Mouse (Mus musculus) limb, embryonic 15.5 days (tissue): Measurements from ENCODE around the gene Syne1. TPM values are rescaled to one million over a fixed set of nuclear protein-coding genes. Genes with fewer than 3 reads are reported as not detected.

Experiments used
- ATAC-seq: fragments of 200-750 bp; cut with Nextera tagmentation; 2 replicates; pipeline ENCODE4 v1.8.0; 2017; ENCODE audit warnings: low read depth, moderate TSS enrichment; ENCODE audit not compliant: insufficient number of reproducible peaks, low FRiP score, low TSS enrichment
- H3K27ac ChIP-seq: fragments of 300-500 bp; sonication (generic); 2 replicates; pipeline ENCODE4 v1.5.1; 2015; ENCODE audit warnings: moderate library complexity, mild to moderate bottlenecking, inconsistent platforms
- H3K27me3 ChIP-seq: fragments of 300-500 bp; sonication (generic); 2 replicates; pipeline ENCODE4 v1.6.1; 2015; ENCODE audit warnings: inconsistent platforms
- H3K36me3 ChIP-seq: fragments of 300-500 bp; sonication (generic); 2 replicates; pipeline ENCODE4 v1.6.1; 2015; ENCODE audit warnings: inconsistent platforms
- H3K4me1 ChIP-seq: fragments of 300-500 bp; sonication (generic); 2 replicates; pipeline ENCODE4 v1.6.1; 2015; ENCODE audit warnings: inconsistent platforms
- H3K4me2 ChIP-seq: fragments of 300-500 bp; sonication (generic); 2 replicates; pipeline ENCODE4 v1.6.1; 2015; ENCODE audit warnings: mild to moderate bottlenecking, inconsistent platforms
- H3K4me3 ChIP-seq: fragments of 300-500 bp; sonication (generic); 2 replicates; pipeline ENCODE4 v1.5.1; 2015; ENCODE audit warnings: mild to moderate bottlenecking, inconsistent platforms
- H3K9ac ChIP-seq: fragments of 300-500 bp; sonication (generic); 2 replicates; pipeline ENCODE4 v1.6.1; 2015; ENCODE audit warnings: inconsistent platforms
- H3K9me3 ChIP-seq: fragments of 300-500 bp; sonication (generic); 2 replicates; pipeline ENCODE4 v1.6.1; 2016; ENCODE audit warnings: inconsistent platforms
- WGBS: fragments of 180-500 bp; shearing (Covaris S2); methylation state at CpG from one replicate; pipeline ENCODE4 v1.1.7; 2015; 5-methylcytosine and 5-hydroxymethylcytosine counted together
- polyA plus RNA-seq: library from polyadenylated mRNA; unstranded; fragments of >200 nt; fragmentation: Nextera tagmentation; extraction: Ambion mirVana; gene quantifications from 2 replicates; pipeline ENCODE4 v1.2.1, GENCODE M21; 2015

Syne1 gene
- polyA plus RNA-seq, 1 experiment from 2014 or later = 7.6 TPM

DNA sequence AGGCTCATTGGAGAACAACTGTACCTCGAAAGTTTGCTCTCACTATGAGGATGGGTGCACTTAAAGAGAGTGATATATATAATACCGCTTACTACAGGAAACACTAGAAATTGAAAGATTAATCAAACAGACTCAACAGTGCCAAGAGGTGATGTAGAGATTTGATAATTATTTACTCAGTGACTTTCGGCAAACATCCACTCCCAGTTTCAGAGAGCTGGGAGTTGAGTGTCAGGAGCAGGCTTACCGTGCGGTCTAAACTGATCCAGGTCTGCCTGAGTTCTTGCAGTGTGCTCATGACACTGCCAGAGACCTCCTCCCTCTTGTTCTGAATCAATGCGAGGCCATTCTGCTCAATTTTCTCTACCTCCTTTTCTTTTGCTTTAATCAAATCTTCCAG is 434.6 kb downstream of the Syne1 start:
- peaks cover 23% of the 10 kb centered on the region for H3K36me3 ChIP-seq
- no peaks in the 10 kb centered on the region for H3K4me1 ChIP-seq
- ATAC-seq = no peak
- H3K9me3 ChIP-seq = no peaks in the 10 kb centered on the region
- H3K4me2 ChIP-seq = no peak overlapping the region
- no peak overlapping the region for H3K9ac ChIP-seq
- H3K27me3 ChIP-seq = no peaks in the 10 kb centered on the region
- WGBS = 84% methylated on average over 6 of the region's 6 CpGs
- no peak overlapping the region for H3K27ac ChIP-seq
- no peak overlapping the region for H3K4me3 ChIP-seq

- 83% methylated on average over 5 of the region's 5 CpGs for WGBS
- no peak overlapping the region for H3K9ac ChIP-seq
- H3K27ac ChIP-seq = no peak overlapping the region
- no peak overlapping the region for H3K4me3 ChIP-seq
- no peaks in the 10 kb centered on the region for H3K9me3 ChIP-seq
- no peak overlapping the region for H3K4me2 ChIP-seq
- peaks cover 25% of the 10 kb centered on the region for H3K36me3 ChIP-seq
- H3K4me1 ChIP-seq = no peaks in the 10 kb centered on the region
- no peaks in the 10 kb centered on the region for H3K27me3 ChIP-seq
- no peak for ATAC-seq
Measured at GRCm38 (mm10) chr10:5116155-5116554, 435.1 kb downstream of the Syne1 start.

- WGBS = 66% methylated on average over 5 of the region's 5 CpGs
- Histone ChIP-seq H3K36me3 (peaks cover 45% of the 10 kb centered on the region), H3K4me3 (no peak overlapping the region), H3K27me3 (no peaks in the 10 kb centered on the region), H3K27ac (no peak overlapping the region), H3K9ac (no peak overlapping the region), H3K4me1 (no peaks in the 10 kb centered on the region), H3K4me2 (no peak overlapping the region), H3K9me3 (no peaks in the 10 kb centered on the region)
- ATAC-seq = no peak
Measured at GRCm38 (mm10) chr10:5110773-5111172, 440.5 kb downstream of the Syne1 start.

DNA sequence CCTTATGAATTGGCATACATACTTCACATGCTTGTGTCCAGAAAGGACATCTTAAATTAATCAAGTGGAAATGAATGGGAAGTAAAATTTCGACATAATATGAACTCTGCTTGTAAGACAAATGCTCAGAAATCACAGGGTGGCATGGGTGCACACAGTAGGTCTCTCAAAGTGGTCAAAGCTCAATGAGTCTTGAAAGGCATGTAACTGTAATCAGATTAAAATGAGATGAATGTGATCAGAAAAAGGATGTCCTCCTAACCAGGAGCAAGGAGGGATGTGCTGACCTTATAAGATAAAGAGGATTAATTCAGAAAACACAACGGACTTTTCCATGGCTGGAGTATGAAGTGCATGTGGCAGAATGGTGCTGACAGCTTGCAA is 453.5 kb downstream of the Syne1 start:
- H3K9me3 ChIP-seq = no peaks in the 10 kb centered on the region
- WGBS = 65% methylated on average over 2 of the region's 2 CpGs

DNA sequence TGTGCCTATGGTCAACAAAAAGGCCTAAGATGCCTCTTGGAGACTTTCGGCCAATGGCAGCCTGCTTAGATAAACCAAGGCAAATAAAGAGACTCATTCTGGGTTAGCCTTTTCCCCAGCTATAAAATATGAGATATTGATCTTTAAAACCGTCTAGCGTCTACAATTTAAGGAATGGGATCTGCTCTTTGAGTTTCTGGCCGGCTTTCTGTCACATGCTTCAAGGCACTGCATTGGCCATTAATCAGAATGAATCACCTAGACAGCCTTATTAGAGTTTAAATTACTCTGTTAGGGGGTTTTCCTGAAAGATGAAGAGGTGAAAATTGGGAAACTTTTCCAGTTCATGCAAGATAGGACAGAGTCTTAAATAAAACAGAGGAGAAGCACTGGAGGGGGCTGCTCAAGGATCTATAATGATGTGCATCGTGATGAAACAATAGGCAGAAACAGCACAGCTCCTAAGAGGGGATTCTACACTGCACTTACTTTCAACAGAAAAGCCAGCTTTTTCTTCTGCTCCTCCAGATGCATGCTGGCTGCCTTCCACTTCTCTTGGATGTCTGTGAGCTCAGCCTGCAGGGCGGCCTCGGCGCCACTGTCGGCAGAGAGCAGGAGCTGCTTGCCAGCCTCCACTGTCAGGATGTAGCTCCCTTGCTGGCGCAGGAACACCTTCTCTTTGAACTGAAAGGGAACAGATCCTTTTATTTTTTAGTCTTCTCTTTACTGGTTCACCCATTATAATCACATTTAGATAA is 454.1 kb downstream of the Syne1 start:
- 49% methylated on average over 10 of the region's 10 CpGs for whole genome bisulfite sequencing
- H3K4me3 ChIP-seq = no peak overlapping the region
- no peak for ATAC-seq

More for the DNA sequence above, 453.5 kb downstream of the Syne1 start:
- Histone ChIP-seq H3K4me3 (no peak overlapping the region), H3K27me3 (no peaks in the 10 kb centered on the region), H3K36me3 (peaks cover 15% of the 10 kb centered on the region), H3K27ac (no peak overlapping the region), H3K4me2 (no peak overlapping the region), H3K4me1 (no peaks in the 10 kb centered on the region), H3K9ac (no peak overlapping the region)
- no peak for ATAC-seq

DNA sequence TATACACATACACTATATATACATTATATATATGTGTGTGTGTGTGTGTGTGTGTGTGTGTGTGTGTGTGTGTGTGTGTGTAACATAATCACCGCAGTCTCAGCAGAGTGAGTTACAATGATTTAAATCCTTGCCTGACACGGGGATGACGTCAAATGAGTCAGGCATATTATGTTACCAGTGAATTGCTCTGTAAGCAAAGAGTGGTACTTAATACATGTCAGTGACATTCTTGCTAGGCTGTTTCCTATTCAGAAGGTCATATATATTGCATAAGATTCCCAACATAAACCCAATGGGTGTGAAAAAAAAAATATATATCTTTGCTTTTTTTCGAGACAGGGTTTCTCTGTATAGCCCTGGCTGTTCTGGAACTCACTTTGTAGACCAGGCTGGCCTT is 462.1 kb downstream of the Syne1 start:
- no peak overlapping the region for H3K4me3 ChIP-seq
- no peaks in the 10 kb centered on the region for H3K9me3 ChIP-seq
- no peaks in the 10 kb centered on the region for H3K4me1 ChIP-seq
- H3K9ac ChIP-seq = no peak overlapping the region
- H3K27ac ChIP-seq = no peak overlapping the region
- 75% methylated on average over 4 of the region's 4 CpGs for WGBS
- no peak overlapping the region for H3K4me2 ChIP-seq
- no peak for ATAC-seq
- H3K36me3 ChIP-seq = no peaks in the 10 kb centered on the region
- H3K27me3 ChIP-seq = no peaks in the 10 kb centered on the region

More for the DNA sequence above, 454.1 kb downstream of the Syne1 start:
- H3K9me3 ChIP-seq = no peaks in the 10 kb centered on the region
- H3K9ac ChIP-seq = no peak overlapping the region
- H3K27me3 ChIP-seq = no peaks in the 10 kb centered on the region
- H3K36me3 ChIP-seq = peaks cover 15% of the 10 kb centered on the region
- H3K4me1 ChIP-seq = no peaks in the 10 kb centered on the region
- H3K4me2 ChIP-seq = no peak overlapping the region
- H3K27ac ChIP-seq = no peak overlapping the region

- Histone ChIP-seq H3K9me3 (no peaks in the 10 kb centered on the region), H3K9ac (no peak overlapping the region), H3K4me1 (no peaks in the 10 kb centered on the region), H3K27ac (no peak overlapping the region), H3K4me3 (no peak overlapping the region), H3K27me3 (no peaks in the 10 kb centered on the region), H3K36me3 (no peaks in the 10 kb centered on the region), H3K4me2 (no peak overlapping the region)
- ATAC-seq = no peak
- 78% methylated on average over 7 of the region's 7 CpGs for WGBS
Measured at GRCm38 (mm10) chr10:5087336-5087735, 463.9 kb downstream of the Syne1 start.

DNA sequence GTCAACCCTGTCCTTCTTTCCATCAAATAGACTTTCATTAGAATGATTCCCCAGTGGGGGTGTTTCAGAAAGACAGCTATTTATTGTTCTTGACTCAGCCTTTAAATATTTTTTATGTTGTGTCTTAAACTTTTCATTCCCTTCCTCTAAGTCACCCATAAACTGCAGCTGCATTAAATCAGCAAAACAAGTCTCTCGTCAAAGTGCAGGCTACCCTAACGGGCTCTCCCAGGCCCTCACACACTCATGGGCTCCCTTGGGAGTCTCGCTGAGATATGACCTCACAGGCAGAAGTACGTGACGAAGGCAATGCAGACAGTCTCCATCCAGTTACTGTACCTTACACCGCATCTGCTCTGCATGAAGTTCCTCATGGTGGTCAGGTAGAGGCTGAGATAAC is 465.0 kb downstream of the Syne1 start:
- Histone ChIP-seq H3K9ac (no peak overlapping the region), H3K36me3 (no peaks in the 10 kb centered on the region), H3K9me3 (no peaks in the 10 kb centered on the region), H3K27me3 (no peaks in the 10 kb centered on the region), H3K4me3 (no peak overlapping the region), H3K4me1 (no peaks in the 10 kb centered on the region), H3K4me2 (no peak overlapping the region), H3K27ac (no peak overlapping the region)
- WGBS = 64% methylated on average over 6 of the region's 6 CpGs
- ATAC-seq = no peak

GRCm38 (mm10) chr10:5085792-5086191 is 465.5 kb downstream of the Syne1 start:
- ATAC-seq = no peak
- Histone ChIP-seq H3K36me3 (no peaks in the 10 kb centered on the region), H3K4me3 (no peak overlapping the region), H3K27me3 (no peaks in the 10 kb centered on the region), H3K27ac (no peak overlapping the region), H3K9me3 (no peaks in the 10 kb centered on the region), H3K4me1 (no peaks in the 10 kb centered on the region), H3K9ac (no peak overlapping the region), H3K4me2 (no peak overlapping the region)
- 79% methylated on average over 5 of the region's 5 CpGs for WGBS

GRCm38 (mm10) chr10:5083716-5084115 is 467.6 kb downstream of the Syne1 start:
- Histone ChIP-seq H3K9ac (no peak overlapping the region), H3K36me3 (no peaks in the 10 kb centered on the region), H3K9me3 (no peaks in the 10 kb centered on the region), H3K4me2 (no peak overlapping the region), H3K27me3 (no peaks in the 10 kb centered on the region), H3K27ac (no peak overlapping the region), H3K4me1 (no peaks in the 10 kb centered on the region), H3K4me3 (no peak overlapping the region)
- no peak for ATAC-seq
- 84% methylated on average over 6 of the region's 6 CpGs for WGBS

- H3K4me2 ChIP-seq = no peak overlapping the region
- 32% methylated on average over 9 of the region's 9 CpGs for WGBS
- H3K4me1 ChIP-seq = no peaks in the 10 kb centered on the region
- no peaks in the 10 kb centered on the region for H3K27me3 ChIP-seq
- peak; percentile 77 for ATAC-seq
- no peak overlapping the region for H3K27ac ChIP-seq
- H3K9me3 ChIP-seq = no peaks in the 10 kb centered on the region
- H3K4me3 ChIP-seq = no peak overlapping the region
- no peak overlapping the region for H3K9ac ChIP-seq
- H3K36me3 ChIP-seq = 0 out of 2 replicates have a peak, but pooled peaks cover 4% of the 10 kb centered on the region
Measured at GRCm38 (mm10) chr10:5079945-5080468, 471.3 kb downstream of the Syne1 start.

GRCm38 (mm10) chr10:5075724-5076123 is 475.6 kb downstream of the Syne1 start:
- WGBS = 90% methylated on average over 7 of the region's 7 CpGs
- Histone ChIP-seq H3K4me1 (no peaks in the 10 kb centered on the region; the same call in 1 of the 2 replicates), H3K9ac (no peak overlapping the region), H3K36me3 (0 out of 2 replicates have a peak, but pooled peaks cover 8% of the 10 kb centered on the region), H3K4me3 (no peak overlapping the region), H3K9me3 (no peaks in the 10 kb centered on the region), H3K27ac (no peak overlapping the region), H3K4me2 (no peak overlapping the region), H3K27me3 (no peaks in the 10 kb centered on the region)
- ATAC-seq = no peak
